Mouse (Mus musculus): ENCODE results near the gene Vmn1r104. TPM values are rescaled to one million over a fixed set of nuclear protein-coding genes. Genes with fewer than 3 reads are reported as not detected.
"Not testable (repeated sequence)": the region's sequence is repeated elsewhere in the genome, so short reads cannot be mapped to it uniquely, and the experiment has no call there.

The Vmn1r104 gene
- polyA plus RNA-seq (2015; fragmentation: Nextera tagmentation; extraction: Ambion mirVana) = not detected in 2 replicates

DNA sequence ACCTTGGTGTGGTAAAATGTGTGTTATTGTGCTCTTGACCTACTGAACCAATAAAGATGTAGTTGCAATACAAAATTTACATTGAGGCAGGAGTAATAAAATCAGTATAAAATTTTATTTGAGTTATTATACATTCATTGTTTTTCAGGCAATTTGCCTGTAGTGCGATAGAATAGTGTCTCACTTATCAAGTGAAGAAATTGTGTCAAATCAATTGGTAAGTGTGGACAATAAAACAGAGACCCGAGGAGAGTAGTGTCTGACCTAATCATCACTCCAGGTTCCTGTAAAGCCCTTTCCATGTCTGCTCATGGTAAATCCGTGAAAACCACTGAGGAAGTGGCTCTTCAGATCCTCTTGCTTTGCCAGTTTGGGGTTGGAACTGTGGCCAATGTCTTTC lies at the start of gene Vmn1r104:
Gene Vmn1r104, plus strand, starts transcription at position 301 of the 400 bp plus-strand sequence.
- not testable (repeated sequence) for H3K4me3 ChIP-seq (ENCODE audit: low read depth, low read length); H3K27me3 ChIP-seq (replicated peaks; ENCODE audit: control insufficient read depth, insufficient read depth, low read length); H3K27ac ChIP-seq (ENCODE audit: low read depth, low read length); H3K9me3 ChIP-seq (ENCODE audit: control insufficient read depth); H3K4me1 ChIP-seq (replicated peaks; ENCODE audit: control insufficient read depth, insufficient read depth, low read length); H3K36me3 ChIP-seq (ENCODE audit: control insufficient read depth, insufficient read depth); H3K4me2 ChIP-seq (replicated peaks; ENCODE audit: low read depth); H3K9ac ChIP-seq (ENCODE audit: low read depth, low read length); ATAC-seq
- no CpG with 5 or more reads among the region's 3 CpGs for WGBS

DNA sequence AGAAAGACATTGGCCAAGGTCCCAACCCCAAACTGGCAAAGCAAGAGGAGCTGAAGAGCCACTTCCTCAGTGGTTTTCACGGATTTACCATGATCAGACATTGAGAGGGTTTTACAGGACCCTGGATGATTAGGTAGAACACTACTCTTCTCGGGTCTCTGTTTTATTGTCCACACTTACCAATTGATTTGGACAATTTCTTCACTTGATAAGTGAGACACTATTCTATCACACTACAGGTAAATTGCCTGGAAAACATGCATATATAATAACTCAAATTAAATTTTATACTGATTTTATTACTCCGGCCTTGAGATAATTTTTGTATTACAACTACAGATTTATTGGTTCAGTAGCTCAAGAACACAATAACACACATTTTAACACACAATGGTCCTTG lies 23.2 kb upstream of the Vmn1r104 start, which contains the start of gene Vmn1r103:
Gene Vmn1r103, minus strand, starts transcription at position 101 of the 400 bp plus-strand sequence.
- not testable (repeated sequence) for H3K4me1 ChIP-seq (replicated peaks; ENCODE audit: control insufficient read depth, insufficient read depth, low read length); H3K9ac ChIP-seq (ENCODE audit: low read depth, low read length); H3K27ac ChIP-seq (ENCODE audit: low read depth, low read length); H3K4me3 ChIP-seq (ENCODE audit: low read depth, low read length); H3K9me3 ChIP-seq (ENCODE audit: control insufficient read depth); H3K36me3 ChIP-seq (ENCODE audit: control insufficient read depth, insufficient read depth); H3K27me3 ChIP-seq (replicated peaks; ENCODE audit: control insufficient read depth, insufficient read depth, low read length); ATAC-seq; H3K4me2 ChIP-seq (replicated peaks; ENCODE audit: low read depth)
- no CpG with 5 or more reads among the region's 3 CpGs for WGBS

DNA sequence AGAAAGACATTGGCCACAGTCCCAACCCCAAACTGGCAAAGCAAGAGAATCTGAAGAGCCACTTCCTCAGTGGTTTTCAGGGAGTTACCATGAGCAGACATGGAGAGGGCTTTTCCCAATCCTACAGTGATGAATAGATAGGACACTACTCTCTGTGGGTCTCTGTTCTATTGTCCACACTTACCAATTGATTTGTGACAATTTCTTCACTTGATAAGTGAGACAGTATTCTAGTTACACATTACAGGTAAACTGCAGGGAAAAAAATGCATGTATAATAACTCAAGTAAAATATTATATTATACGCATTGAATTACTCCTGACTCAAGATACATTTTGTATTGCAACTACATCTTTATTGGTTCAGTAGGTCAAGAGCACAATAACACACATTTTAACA lies 12.0 kb downstream of the Vmn1r104 start, which contains the start of gene Gm5726:
Gene Gm5726, minus strand, starts transcription at position 101 of the 400 bp plus-strand sequence.
- not testable (repeated sequence) for H3K27me3 ChIP-seq (replicated peaks; ENCODE audit: control insufficient read depth, insufficient read depth, low read length); H3K27ac ChIP-seq (ENCODE audit: low read depth, low read length); ATAC-seq; H3K9me3 ChIP-seq (ENCODE audit: control insufficient read depth); H3K4me3 ChIP-seq (ENCODE audit: low read depth, low read length); H3K9ac ChIP-seq (ENCODE audit: low read depth, low read length); H3K4me1 ChIP-seq (replicated peaks; ENCODE audit: control insufficient read depth, insufficient read depth, low read length); H3K36me3 ChIP-seq (ENCODE audit: control insufficient read depth, insufficient read depth); H3K4me2 ChIP-seq (replicated peaks; ENCODE audit: low read depth)
- WGBS = no CpG with 5 or more reads among the region's 1 CpGs

DNA sequence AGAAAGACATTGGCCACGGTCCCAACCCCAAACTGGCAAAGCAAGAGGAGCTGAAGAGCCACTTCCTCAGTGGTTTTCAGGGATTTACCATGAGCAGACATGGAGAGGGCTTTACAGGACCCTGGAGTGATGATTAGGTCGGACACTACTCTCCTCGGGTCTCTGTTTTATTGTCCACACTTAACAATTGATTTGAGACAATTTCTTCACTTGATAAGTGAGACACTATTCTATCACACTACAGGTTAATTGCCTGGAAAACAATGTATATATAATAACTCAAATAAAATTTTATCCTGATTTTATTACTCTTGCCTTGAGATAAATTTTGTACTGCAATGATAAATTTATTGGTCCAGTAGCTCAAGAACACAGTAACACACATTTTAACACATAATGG lies 42.5 kb downstream of the Vmn1r104 start, which contains the start of gene Gm4141:
Gene Gm4141, minus strand, starts transcription at position 101 of the 400 bp plus-strand sequence.
- H3K9ac ChIP-seq (ENCODE audit: low read depth, low read length); H3K4me1 ChIP-seq (replicated peaks; ENCODE audit: control insufficient read depth, insufficient read depth, low read length); H3K4me2 ChIP-seq (replicated peaks; ENCODE audit: low read depth); ATAC-seq; H3K36me3 ChIP-seq (ENCODE audit: control insufficient read depth, insufficient read depth); H3K27ac ChIP-seq (ENCODE audit: low read depth, low read length); H3K9me3 ChIP-seq (ENCODE audit: control insufficient read depth); H3K27me3 ChIP-seq (replicated peaks; ENCODE audit: control insufficient read depth, insufficient read depth, low read length); H3K4me3 ChIP-seq (ENCODE audit: low read depth, low read length): not testable (repeated sequence)
- no CpG with 5 or more reads among the region's 3 CpGs for WGBS

Other genes starting within 250 kb of the Vmn1r104 start
- not detected in 2 replicates for gene Gm4133, start 199.8 kb upstream of the Vmn1r104 start, polyA plus RNA-seq (2015; fragmentation: Nextera tagmentation; extraction: Ambion mirVana)
- gene Gm5728, start 158.4 kb upstream of the Vmn1r104 start, polyA plus RNA-seq (2015; fragmentation: Nextera tagmentation; extraction: Ambion mirVana) = not detected in 2 replicates
- not detected in 2 replicates for gene Vmn1r100, start 115.9 kb upstream of the Vmn1r104 start, polyA plus RNA-seq (2015; fragmentation: Nextera tagmentation; extraction: Ambion mirVana)
- gene Vmn1r101, start 91.2 kb upstream of the Vmn1r104 start, polyA plus RNA-seq (2015; fragmentation: Nextera tagmentation; extraction: Ambion mirVana) = not detected in 2 replicates
- gene Gm10670, start 58.9 kb upstream of the Vmn1r104 start, polyA plus RNA-seq (2015; fragmentation: Nextera tagmentation; extraction: Ambion mirVana) = not detected in 2 replicates
- gene Vmn1r103, start 23.3 kb upstream of the Vmn1r104 start, polyA plus RNA-seq (2015; fragmentation: Nextera tagmentation; extraction: Ambion mirVana) = not detected in 2 replicates
- not detected in 2 replicates for gene Gm5726, start 11.9 kb downstream of the Vmn1r104 start, polyA plus RNA-seq (2015; fragmentation: Nextera tagmentation; extraction: Ambion mirVana)
- not detected in 2 replicates for gene Gm4141, start 42.4 kb downstream of the Vmn1r104 start, polyA plus RNA-seq (2015; fragmentation: Nextera tagmentation; extraction: Ambion mirVana)
- gene Gm4513, start 65.2 kb downstream of the Vmn1r104 start, polyA plus RNA-seq (2015; fragmentation: Nextera tagmentation; extraction: Ambion mirVana) = not detected in 2 replicates
- gene Vmn1r107, start 135.1 kb downstream of the Vmn1r104 start, polyA plus RNA-seq (2015; fragmentation: Nextera tagmentation; extraction: Ambion mirVana) = not detected in 2 replicates
- not detected in 2 replicates for gene Vmn1r111, start 169.4 kb downstream of the Vmn1r104 start, polyA plus RNA-seq (2015; fragmentation: Nextera tagmentation; extraction: Ambion mirVana)
- not detected in 2 replicates for gene Gm10668, start 196.8 kb downstream of the Vmn1r104 start, polyA plus RNA-seq (2015; fragmentation: Nextera tagmentation; extraction: Ambion mirVana)
- not detected in 2 replicates for gene Vmn1r112, start 237.3 kb downstream of the Vmn1r104 start, polyA plus RNA-seq (2015; fragmentation: Nextera tagmentation; extraction: Ambion mirVana)

Measured in intestine, postnatal 0 days (tissue).